Mouse (Mus musculus): ENCODE results near the gene Ppat.
"Not testable (repeated sequence)": the region's sequence is repeated elsewhere in the genome, so short reads cannot be mapped to it uniquely, and the experiment has no call there.

Ppat gene

DNA sequence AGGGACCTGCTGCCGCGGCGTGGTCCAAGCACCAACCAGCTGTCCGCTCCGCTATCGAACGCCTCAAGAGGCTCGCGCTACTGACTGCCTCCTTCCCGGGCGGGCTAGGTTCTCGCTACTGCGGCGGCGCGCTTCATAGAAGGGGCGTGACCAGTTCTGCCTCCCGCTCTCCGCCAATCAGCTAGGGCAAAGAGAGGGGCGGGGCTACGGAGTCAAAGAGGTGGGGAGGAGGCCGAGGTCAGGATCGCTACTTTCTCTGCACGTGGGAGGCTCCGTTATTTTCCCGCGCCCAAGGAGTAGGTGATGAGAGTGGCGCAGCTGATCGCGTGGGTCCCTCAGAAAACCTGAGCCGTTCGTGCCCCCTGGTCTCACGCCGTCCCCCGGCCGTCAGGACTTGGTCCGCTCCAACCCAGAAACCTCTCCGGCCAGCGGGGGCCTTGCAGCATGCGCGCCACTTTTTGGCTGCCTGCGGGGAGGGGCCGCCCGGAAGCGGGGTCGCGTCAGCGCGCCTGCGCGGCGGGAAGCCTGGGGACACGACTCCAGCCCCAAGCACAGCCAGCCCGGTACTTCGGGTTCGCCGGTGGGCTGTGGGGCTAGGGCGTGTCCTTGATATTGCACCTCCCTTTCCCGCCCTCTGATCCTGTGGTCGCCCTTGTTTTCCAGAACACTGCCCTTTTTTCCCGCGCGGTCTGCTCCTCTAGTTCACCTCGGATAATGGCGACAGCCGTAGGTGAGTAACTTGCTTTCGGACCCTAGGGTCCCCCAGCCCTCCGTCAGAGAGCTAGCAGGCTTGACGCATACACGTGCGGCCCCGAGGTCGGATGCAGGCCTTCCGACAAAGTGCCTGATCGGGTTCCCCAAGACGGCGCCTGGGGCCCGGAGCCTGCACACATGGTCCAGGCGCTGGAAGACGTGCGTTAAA is at the start of gene Ppat, which contains the start of gene Paics:
Gene Ppat, minus strand, starts transcription at position 473 of the 922 bp plus-strand sequence.
Gene Paics, plus strand, starts transcription at position 202 of the 922 bp plus-strand sequence.
- peak; percentile 96 to 97 for DNase-seq (ENCODE audit: low read depth in 2 of 2, low spot score in 2 of 2)

DNA sequence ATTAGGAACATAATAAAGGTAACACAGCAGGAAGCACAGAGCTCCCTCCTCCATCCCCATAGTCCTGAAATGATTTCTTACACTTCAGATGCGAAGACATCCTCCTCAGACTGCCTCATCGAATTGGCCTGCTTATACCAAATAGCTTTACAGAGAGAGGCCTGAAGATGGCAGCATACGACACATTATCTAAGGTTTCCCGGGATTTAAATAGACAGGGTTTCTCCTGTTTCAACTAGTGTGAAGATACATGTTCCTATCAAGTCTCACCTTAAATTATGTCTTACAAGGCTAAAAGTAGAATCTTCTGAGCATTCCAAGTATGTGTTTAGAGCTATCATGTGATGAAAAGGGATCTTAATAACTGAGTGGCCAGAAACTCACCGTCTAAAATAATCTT is 47.0 kb upstream of the Ppat start:
- DNase-seq (ENCODE audit: low read depth in 2 of 2, low spot score in 2 of 2) = no peak

DNA sequence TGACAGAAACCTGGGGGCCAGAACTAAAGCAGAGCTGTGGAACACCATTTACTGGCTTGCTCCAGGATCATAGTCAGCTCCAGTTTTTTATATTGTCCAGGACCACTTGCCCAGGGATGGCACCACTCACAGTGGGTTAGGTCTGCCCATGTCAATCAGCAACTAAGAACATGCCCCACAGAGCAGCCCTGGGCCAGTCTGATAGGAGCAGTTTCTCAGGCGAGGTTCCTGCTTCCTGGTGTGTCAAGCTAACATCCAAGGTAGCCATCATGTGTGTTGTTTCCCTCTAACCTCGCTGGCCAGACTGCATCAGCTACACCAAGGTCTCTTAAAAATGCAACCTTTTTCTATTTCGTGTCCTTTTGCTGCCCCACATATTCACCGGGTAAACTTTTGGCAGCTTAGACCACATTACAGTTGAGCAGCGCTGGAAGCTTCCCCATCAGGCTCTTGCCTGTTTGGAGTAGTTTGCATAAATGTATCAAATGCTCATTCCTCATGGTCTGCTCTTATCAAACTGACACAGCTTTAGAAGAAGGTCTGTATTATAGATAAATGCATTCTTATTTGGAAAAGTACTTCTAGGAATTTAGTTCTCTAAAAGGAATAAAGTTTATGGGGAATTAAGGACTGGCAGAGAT is 41.9 kb upstream of the Ppat start:
- no peak for DNase-seq (ENCODE audit: low read depth in 2 of 2, low spot score in 2 of 2)

DNA sequence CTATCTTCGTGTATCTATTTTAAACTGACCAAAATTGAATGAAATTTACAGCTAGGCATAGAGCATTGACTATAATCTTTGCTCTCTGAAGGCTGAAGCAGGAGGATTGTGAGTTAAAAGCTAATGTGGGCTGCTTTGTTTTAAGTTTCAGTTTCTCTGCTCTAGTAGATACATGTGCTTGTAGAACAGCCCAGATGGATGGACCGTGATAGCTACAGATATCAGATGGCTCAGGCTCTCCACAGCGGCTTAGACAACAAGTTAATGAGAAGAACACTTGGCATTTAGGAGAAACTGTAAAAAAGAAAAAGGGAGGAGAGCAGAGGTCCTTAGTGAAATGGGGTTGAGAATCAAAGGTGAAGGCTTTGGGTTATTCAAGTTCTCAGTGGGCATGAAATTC is 39.4 kb upstream of the Ppat start:
- DNase-seq (ENCODE audit: low read depth in 2 of 2, low spot score in 2 of 2) = no peak

DNA sequence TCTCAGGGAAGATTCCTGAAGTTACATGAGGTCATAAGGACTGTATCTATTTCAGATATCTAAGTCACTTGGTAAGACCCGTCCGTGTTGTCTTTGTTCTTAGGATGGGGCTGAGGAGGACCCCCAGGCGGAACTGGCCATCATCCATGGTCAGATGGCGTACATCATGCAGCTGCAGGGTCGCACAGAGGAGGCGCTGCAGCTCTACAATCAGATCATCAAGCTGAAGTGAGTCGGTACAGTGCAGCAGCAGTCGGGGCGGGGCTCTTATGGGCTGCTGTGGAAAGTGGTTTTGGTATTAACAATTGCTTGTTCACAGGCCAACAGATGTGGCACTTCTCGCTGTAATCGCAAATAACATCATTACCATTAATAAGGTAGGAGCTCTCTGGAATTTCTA is 32.6 kb upstream of the Ppat start:
- DNase-seq (ENCODE audit: low read depth in 2 of 2, low spot score in 2 of 2) = no peak

DNA sequence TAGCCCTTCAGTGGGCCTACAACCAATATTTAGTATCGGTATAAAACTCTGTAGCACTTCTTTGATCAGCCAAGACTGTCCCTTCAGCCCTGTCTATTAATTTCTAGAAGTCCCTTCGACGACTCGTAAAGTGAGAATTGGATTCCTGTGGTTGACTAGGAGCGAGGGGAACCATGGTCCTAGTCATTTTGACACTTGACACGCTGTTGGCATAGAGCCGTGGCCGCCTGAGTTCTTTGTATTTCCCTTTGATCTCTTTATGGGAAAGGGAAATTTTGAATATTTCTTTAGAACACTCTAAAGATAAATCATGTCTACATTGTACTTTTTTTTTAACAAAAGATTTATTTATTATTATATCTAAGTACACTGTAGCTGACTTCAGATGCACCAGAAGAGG is 24.4 kb upstream of the Ppat start:
- DNase-seq (ENCODE audit: low read depth in 2 of 2, low spot score in 2 of 2) = no peak

DNA sequence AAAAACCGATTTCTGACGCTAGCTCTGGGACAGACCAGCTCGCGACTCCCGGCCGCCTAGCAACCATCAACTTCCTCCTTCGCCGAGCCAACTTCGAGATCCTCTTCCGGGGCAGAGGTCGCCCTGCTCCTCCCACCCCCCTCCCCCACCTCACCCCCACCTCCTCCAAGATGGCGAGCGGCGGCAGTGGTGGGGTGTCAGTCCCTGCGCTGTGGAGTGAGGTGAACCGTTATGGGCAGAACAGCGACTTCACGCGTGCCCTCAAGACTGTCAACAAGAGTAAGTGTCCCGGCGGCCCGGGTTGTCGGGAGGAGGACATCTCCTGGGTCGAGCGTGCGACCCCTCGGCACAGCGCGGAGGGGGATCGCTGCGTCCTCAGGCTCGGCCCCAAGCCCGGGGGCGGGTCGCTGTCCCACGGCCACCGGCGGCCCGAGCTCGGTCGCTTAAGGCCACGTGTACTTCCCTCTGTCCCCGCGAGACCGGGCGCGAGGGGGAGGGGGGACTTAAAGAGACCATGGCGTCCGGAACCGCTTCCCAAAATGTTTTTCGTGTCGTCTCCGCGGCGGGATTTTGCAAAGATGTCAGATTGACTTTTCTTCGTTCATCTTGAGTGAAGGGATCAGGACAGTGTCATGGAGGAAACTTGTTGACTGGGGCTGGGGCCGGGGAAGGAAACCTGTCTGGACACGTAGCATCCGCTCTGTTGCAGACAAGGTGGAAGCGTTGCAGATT is 23.3 kb upstream of the Ppat start, which contains the start of gene Srp72:
Gene Srp72, plus strand, starts transcription at position 130 of the 732 bp plus-strand sequence.
- DNase-seq (ENCODE audit: low read depth in 2 of 2, low spot score in 2 of 2) = peak; percentile 65 to 67

DNA sequence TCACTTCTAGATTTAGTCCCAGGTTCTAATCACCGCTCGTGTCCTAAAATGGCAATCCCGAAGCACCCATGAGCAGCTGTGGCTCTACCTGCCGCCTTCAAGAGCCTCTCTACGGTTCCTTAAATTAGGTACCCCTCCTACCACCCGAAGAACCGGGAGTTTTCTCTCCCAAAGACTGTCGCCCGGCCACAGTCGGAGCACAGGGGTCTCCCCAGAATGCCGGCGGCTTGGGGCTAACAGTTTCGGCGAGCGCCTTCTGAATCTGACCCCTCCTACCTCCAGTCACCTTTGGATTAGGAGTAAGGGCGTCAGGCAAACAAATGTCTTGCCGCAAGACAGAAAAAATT is 22.8 kb upstream of the Ppat start:
- no peak for DNase-seq (ENCODE audit: low read depth in 2 of 2, low spot score in 2 of 2)

DNA sequence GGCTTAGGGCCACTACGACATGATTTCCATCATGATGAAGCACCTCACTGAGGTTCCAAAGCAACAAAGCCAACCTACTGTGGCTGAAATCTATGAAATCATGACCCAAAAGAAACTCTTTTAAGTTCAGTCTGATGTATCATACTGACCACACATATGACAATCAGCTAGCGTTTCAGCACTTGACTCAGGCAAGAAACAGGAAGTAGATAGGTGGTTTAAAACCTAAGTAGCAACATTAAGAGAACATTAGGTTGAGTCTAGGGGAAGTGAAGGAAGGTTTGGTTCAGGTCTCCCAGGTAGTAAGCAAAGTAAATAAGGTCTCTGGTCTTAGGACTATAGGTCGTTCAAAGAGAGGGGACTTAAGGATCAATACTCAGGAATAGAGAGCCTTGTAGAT is 22.1 kb upstream of the Ppat start:
- DNase-seq (ENCODE audit: low read depth in 2 of 2, low spot score in 2 of 2) = no peak

DNA sequence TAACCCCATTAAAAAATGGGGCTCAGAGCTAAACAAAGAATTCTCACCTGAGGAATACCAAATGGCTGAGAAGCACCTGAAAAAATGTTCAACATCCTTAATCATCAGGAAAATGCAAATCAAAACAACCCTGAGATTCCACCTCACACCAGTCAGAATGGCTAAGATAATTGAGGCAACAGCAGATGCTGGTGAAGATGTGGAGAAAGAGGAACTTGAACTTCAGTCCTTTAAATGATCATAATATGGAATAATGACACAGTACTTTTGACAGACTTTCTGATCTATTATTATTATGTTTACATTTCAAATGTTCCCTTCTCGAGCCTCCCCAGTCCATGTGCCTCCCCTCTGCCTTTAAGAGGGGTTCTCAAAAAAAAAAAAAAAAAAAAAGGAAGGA is 19.7 kb upstream of the Ppat start:
- DNase-seq (ENCODE audit: low read depth in 2 of 2, low spot score in 2 of 2) = not testable (repeated sequence)

DNA sequence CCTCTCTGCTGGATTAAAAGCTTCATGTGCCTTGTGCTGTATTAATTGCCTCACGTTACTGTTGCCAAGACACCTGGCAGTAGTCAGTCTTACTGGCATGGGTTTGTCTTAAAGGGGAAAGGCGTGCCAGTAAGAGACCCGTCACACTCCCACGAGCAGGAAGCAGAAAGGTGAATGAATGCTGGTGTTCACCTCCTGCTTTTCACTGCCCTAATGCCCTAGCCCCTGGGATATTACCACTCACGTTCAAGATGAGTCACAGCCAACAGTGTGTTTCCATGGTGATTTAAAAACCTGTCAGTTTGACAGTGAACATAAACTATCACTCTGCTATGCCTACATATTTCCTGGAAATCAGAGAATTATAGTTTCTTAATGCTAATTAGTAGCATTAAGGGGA is 17.9 kb upstream of the Ppat start:
- no peak for DNase-seq (ENCODE audit: low read depth in 2 of 2, low spot score in 2 of 2)

DNA sequence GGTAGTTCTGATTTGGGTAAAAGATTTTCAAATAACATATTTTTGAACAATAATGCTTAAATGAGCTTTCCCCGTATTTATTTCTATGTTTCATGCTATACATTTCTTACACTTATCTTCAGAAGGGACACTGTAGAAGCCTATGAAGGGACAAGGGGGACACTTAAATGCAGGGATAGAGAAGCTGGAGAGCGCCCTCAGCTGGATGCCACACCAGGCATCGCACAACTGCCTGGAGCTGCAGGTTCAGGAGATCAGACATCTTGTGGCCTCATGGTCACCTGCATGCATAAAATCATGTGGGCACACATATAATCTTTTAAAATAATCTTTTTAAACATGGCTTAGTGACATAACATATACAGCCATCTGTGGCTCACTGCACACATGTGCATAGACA is 13.3 kb upstream of the Ppat start:
- no peak for DNase-seq (ENCODE audit: low read depth in 2 of 2, low spot score in 2 of 2)

DNA sequence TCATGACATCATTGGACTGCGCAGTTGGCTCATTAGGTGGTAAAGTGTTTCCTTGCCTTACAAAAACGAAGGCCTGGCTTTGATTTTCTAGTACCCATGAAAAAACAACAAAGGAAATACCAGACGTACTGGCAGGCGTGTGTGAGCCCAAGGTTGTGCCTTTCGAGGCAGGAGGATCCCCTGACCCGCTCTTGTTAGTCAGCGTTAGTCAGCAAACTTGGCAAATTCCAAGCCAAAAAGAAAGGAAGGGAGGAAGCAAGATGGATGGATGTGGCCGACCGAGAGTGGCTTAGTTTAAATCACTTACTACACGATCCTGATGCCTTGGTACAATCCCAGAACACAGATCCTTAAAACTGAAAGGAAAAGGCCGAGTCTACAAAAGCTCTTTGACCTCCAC is 11.2 kb upstream of the Ppat start:
- DNase-seq (ENCODE audit: low read depth in 2 of 2, low spot score in 2 of 2) = no peak

DNA sequence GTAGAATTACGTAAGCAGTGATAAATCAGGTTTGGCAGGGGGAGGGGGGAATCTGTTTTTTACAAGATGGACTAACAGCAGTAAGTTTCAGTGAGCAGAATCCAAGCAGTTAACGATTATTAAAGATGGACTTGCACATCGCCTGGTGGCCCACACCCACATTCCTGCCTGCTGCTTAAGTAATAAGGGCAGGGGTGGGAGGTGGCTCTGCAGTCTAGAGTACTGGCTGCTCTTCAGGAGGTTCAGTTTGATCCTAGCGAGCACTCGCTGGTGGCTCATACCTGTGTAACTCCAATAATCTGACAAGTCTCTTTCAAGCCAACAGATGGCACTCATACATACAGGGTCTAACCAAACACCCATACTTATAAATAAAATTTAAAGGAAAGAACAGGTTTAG is 8.2 kb upstream of the Ppat start:
- DNase-seq (ENCODE audit: low read depth in 2 of 2, low spot score in 2 of 2) = no peak

DNA sequence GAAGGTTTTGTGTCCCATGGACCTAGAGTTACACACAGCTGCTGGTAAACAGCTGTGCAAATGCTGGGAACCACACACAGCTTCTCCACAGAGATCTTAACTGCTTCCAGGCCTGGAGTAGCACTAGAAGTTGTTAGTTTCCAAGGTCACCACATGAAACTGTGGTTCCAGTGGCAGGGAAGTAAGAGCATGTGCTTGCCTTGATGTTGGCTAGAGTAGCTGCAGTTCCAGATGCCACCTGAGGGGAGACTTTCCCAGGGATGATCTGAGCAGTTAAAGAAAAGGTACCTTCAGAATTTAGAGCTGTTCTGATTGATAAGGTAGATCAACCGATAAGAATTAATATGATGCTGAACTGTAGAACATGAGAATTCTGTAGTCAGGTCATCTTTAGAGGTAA is 6.6 kb upstream of the Ppat start:
- no peak for DNase-seq (ENCODE audit: low read depth in 2 of 2, low spot score in 2 of 2)

DNA sequence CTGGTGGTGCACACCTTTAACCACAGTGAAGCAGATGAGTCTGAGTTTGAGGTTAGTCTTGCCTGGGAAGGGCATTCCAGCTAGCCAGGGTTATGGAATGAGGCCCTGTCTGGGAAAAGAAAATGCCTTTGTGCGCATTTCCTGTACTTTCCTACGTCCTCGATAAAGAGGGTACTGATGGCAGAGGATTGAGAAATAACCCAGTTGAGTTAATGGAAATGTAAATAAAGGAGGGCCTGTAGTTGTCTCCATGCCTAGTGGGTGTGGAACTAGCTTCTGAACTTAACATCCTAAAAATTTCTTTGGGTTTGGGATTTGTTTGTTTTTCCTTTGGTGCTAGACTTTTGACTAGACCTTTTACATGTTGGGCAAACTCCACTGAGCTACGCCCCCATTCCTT is 4.1 kb upstream of the Ppat start:
- DNase-seq (ENCODE audit: low read depth in 2 of 2, low spot score in 2 of 2) = no peak

DNA sequence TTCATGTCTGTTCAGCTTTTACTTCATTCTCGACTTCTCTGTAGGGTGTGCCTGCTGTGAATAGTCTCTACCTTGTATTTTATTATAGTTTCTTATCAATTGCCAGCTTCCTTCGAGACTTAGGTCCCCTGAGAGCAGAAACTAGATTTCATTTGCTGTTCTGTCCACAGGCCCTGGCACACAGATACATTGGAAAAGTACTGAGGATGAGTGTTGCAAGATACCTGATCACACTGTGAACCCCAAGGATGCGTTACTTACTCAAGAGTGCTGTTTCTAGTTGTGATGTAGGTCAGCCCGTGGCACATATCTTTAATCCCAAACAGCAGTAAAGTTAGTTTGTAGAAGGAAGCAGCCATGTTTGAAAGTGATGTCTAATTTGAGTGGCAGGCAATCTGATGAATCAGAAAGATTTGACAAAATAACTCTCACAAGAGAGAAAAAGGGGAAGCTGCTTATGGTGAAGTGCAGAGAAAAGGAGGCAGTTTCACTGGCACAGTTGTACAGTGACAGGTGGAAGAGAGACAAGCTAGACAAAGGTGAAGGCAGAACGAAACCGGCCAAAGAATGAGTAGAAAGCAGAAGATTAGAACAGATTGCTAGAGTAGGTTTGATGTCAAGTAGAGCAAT is 3.0 kb upstream of the Ppat start:
- no peak for DNase-seq (ENCODE audit: low read depth in 2 of 2, low spot score in 2 of 2)

DNA sequence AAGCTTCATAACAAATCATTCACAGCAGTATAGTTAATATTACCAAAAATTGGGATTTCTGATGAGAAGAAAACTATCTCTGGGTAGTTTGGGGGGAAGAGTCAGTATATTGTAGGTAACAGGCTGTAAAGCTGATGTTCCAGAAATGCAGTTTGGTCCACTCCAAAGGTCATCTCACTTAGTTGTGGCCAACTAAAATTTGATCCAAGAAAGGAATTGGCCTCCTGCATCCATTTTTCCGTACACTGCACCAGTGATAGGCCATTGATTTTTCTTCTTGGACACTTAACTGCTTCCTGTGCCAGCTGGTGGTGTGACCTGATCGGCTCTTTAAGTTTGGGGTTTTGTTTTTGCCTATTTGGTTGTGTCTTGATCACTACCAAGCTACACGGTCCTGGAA is 2.4 kb upstream of the Ppat start:
- no peak for DNase-seq (ENCODE audit: low read depth in 2 of 2, low spot score in 2 of 2)

DNA sequence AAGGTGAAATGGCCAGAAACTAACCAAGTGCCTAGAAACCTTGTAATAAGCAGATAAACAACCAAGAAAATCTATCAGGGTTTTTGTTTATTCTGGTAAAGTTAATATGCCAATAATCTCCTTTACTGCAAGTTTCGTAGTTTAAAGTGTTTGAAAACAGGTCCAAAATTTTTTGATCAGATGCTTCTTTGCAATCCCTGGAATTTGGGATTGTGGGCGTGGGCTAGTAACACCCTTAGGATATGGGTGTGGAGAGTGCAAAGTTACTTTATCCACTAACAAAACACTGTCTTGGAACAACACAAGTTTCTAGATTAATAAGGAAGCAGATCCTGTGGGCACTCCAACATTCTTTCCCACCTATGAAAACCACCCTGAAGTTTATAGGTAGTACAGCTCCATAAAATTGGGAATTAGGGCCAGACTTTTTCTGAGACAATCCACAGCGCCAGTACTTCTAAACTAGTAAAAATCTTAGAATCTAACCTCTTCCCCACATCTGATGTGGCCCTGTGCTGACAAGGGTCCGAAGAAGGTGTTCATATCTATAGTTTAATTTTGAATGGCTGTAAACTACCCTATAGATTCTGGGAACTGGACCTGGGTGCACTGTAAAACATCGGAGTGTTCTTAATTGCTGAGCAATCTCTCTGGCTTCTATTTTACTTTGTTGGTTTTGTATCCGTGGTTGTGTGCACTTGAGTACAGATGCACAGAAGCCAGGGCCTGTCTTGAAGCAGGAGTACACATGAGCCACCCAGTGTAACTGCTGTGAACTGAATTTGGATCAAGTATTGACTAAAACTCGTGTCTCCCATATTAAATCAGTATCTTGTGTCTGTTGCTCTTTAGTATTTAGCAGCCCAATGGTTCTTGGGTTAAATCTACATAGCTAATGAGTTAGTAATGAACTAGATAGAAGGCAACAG is 998 bp upstream of the Ppat start:
- DNase-seq (ENCODE audit: low read depth in 2 of 2, low spot score in 2 of 2) = no peak

DNA sequence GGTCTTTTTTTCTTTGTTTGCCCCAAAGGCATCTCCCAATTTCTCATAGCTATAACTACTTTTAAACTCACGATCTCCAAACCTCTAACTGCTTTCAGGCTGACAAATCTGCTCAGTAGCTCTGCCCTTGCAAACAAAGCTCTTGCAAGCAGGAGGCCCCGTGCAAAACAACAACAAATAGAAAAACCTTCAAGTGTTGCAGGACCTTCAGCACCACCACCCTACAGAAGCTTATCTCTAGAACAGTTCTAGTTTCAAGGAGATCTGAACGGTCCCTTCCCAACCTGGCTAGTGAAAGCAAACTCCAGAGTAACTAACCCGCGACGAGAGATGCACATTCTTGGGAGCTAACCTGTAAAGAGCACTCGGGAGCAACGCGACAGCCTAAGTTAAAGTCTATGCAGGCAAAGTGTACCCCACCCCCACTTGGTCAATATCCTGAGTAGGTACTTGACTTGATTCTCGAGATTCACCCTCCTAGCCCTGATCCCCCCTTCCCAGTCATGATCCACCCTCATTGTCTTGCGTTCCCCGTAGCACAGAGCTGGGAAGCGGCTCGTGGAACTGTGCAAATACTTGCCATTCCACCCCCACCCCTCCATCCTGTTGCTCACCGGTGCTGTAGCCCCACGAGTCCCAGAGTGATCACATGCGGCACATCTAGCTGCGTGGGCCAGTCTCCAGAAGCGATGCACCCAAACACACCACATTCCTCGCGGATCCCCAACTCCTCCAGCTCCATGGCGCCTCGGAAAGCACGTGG is 854 bp downstream of the Ppat start:
- no peak for DNase-seq (ENCODE audit: low read depth in 2 of 2, low spot score in 2 of 2)

Measured in CD8-positive naive resting alpha-beta T cell, adult 2 months (primary cell).